Mouse (Mus musculus) CH12.LX (cell line): Measurements from ENCODE around the gene Zpbp2. TPM values are rescaled to one million over a fixed set of nuclear protein-coding genes. Genes with fewer than 3 reads are reported as not detected.
A peak's percentile ranks its signal among the peaks of the same experiment; 100 is the strongest.

Source experiments
- DNase-seq: peaks from one replicate; pipeline ENCODE4 v3.0.0-alpha.2; 2013; ENCODE audit errors: extremely low read depth
- H3K27ac ChIP-seq: 2 replicates; pipeline ENCODE4 v1.5.1; 2012; ENCODE audit warnings: low read depth, mild to moderate bottlenecking, control low read depth, moderate library complexity; ENCODE audit not compliant: insufficient read depth
- H3K27me3 ChIP-seq: replicated peaks from 2 replicates; pipeline ENCODE3; 2012; ENCODE audit warnings: inconsistent platforms
- H3K36me3 ChIP-seq, 2 experiments: replicated peaks in 1 of 2; 2 replicates each; pipeline versions ENCODE3 to v1.6.1; 2012; ENCODE audit warnings: inconsistent platforms in 1 of 2, low read length in 1 of 2, mild to moderate bottlenecking in 1 of 2, mixed read lengths in 1 of 2, moderate library complexity in 1 of 2; ENCODE audit not compliant: control insufficient read depth in 1 of 2, insufficient read depth in 1 of 2
- H3K4me1 ChIP-seq, 2 experiments: 2 replicates each; pipeline ENCODE4 v1.6.1; 2012; ENCODE audit warnings: inconsistent platforms in 1 of 2, moderate library complexity in 1 of 2; ENCODE audit not compliant: insufficient read depth in 2 of 2, control insufficient read depth in 1 of 2
- H3K4me2 ChIP-seq: 2 replicates; pipeline ENCODE4 v1.6.1; 2012; ENCODE audit warnings: low read depth, mild to moderate bottlenecking, control low read depth; ENCODE audit not compliant: poor library complexity, insufficient read depth, severe bottlenecking
- H3K4me3 ChIP-seq, 3 experiments: fragments of 150-350 bp in 1 of 3; sonication (generic) in 1 of 3; replicated peaks in 1 of 3; 2 replicates each; pipeline versions ENCODE3 to v1.5.1; 2011 to 2012; ENCODE audit warnings: low read depth in 2 of 3, low read length in 2 of 3, mild to moderate bottlenecking in 2 of 3, moderate library complexity in 2 of 3, control low read depth in 1 of 3, improper control_type of control experiment in 1 of 3, inconsistent platforms in 1 of 3, mixed read lengths in 1 of 3; ENCODE audit not compliant: poor library complexity in 1 of 3
- H3K79me2 ChIP-seq: replicated peaks from 2 replicates; pipeline ENCODE4 v1.6.1; 2012; ENCODE audit warnings: mild to moderate bottlenecking, moderate library complexity; ENCODE audit not compliant: control insufficient read depth, poor library complexity, insufficient read depth, severe bottlenecking; ENCODE audit errors: extremely low read depth
- H3K9ac ChIP-seq: 2 replicates; pipeline ENCODE4 v1.6.1; 2012; ENCODE audit warnings: low read depth, mild to moderate bottlenecking, control low read depth, moderate library complexity; ENCODE audit not compliant: insufficient read depth
- H3K9me3 ChIP-seq: replicated peaks from 2 replicates; pipeline ENCODE3; 2012; ENCODE audit warnings: low read length, inconsistent platforms, mixed read lengths
- CHD1 ChIP-seq: IDR thresholded peaks from 2 replicates; pipeline ENCODE4 v1.6.1; 2012; ENCODE audit warnings: low read depth, low read length, improper control_type of control experiment, inconsistent platforms
- CHD2 ChIP-seq: IDR thresholded peaks from 2 replicates; pipeline ENCODE4 v1.6.1; 2011; ENCODE audit warnings: low read length, improper control_type of control experiment
- CTCF ChIP-seq, 2 experiments: IDR thresholded peaks in 1 of 2; conservative IDR thresholded peaks in 1 of 2; 2 replicates each; pipeline ENCODE4 v1.5.1; 2011 to 2012; ENCODE audit warnings: low read depth in 2 of 2, low read length in 2 of 2, improper control_type of control experiment in 1 of 2, inconsistent platforms in 1 of 2, mild to moderate bottlenecking in 1 of 2, moderate library complexity in 1 of 2
- HCFC1 ChIP-seq: IDR thresholded peaks from 2 replicates; pipeline ENCODE4 v1.6.1; 2012; ENCODE audit warnings: low read depth, mild to moderate bottlenecking, inconsistent platforms, low read length, improper control_type of control experiment
- JUN ChIP-seq: IDR thresholded peaks from 2 replicates; pipeline ENCODE4 v1.6.1; 2011; ENCODE audit warnings: low read depth, mild to moderate bottlenecking, low read length, improper control_type of control experiment, moderate library complexity; ENCODE audit not compliant: insufficient read depth
- JUND ChIP-seq: conservative IDR thresholded peaks from 2 replicates; pipeline ENCODE4 v1.6.1; 2011; ENCODE audit warnings: low read depth, low read length, improper control_type of control experiment
- KAT2A ChIP-seq: IDR thresholded peaks from 2 replicates; pipeline ENCODE4 v1.6.1; 2012; ENCODE audit warnings: low read length, improper control_type of control experiment, inconsistent platforms; ENCODE audit not compliant: insufficient replicate concordance
- MAZ ChIP-seq: IDR thresholded peaks from 2 replicates; pipeline ENCODE4 v1.6.1; 2012; ENCODE audit warnings: low read depth, mild to moderate bottlenecking, inconsistent platforms, low read length, improper control_type of control experiment, moderate library complexity
- NELFE ChIP-seq: IDR thresholded peaks from 2 replicates; pipeline ENCODE4 v1.6.1; 2011; ENCODE audit warnings: low read depth, low read length, improper control_type of control experiment
- NRF1 ChIP-seq: IDR thresholded peaks from 2 replicates; pipeline ENCODE4 v1.6.1; 2014; ENCODE audit warnings: low read depth, mild to moderate bottlenecking, inconsistent platforms, low read length, improper control_type of control experiment, moderate library complexity
- POLR2AphosphoS2 ChIP-seq: IDR thresholded peaks from 2 replicates; pipeline ENCODE4 v1.6.1; 2011; ENCODE audit warnings: low read depth, low read length, improper control_type of control experiment
- SMC3 ChIP-seq: IDR thresholded peaks from 2 replicates; pipeline ENCODE4 v1.6.1; 2011; ENCODE audit warnings: low read depth, low read length, improper control_type of control experiment
- UBTF ChIP-seq: IDR thresholded peaks from 2 replicates; pipeline ENCODE4 v1.6.1; 2012; ENCODE audit warnings: low read depth, mild to moderate bottlenecking, inconsistent platforms, low read length, improper control_type of control experiment, moderate library complexity
- USF1 ChIP-seq: IDR thresholded peaks from 2 replicates; pipeline ENCODE4 v1.6.1; 2014; ENCODE audit warnings: low read depth, mild to moderate bottlenecking, inconsistent platforms, low read length, improper control_type of control experiment
- USF2 ChIP-seq: conservative IDR thresholded peaks from 2 replicates; pipeline ENCODE4 v1.6.1; 2011; ENCODE audit warnings: low read depth, low read length, improper control_type of control experiment
- ZC3H11A ChIP-seq: IDR thresholded peaks from 2 replicates; pipeline ENCODE4 v1.6.1; 2012; ENCODE audit warnings: low read depth, mild to moderate bottlenecking, inconsistent platforms, low read length, improper control_type of control experiment
- ZMIZ1 ChIP-seq: IDR thresholded peaks from 2 replicates; pipeline ENCODE4 v1.6.1; 2012; ENCODE audit warnings: low read depth, mild to moderate bottlenecking, inconsistent platforms, low read length, improper control_type of control experiment
- dilution Hi-C: fragments of 300-500 bp; cut with MboI; formaldehyde crosslinking; loops from 2 replicates; pipeline ENCODE4 v1.14.3; 2020; ENCODE audit warnings: low sequenced_read_pairs; ENCODE audit not compliant: extremely low pct_unique_long_range_greater_than_20kb, extremely low pct_ligation_motif_present
- in situ Hi-C: fragments of 300-500 bp; cut with MboI; formaldehyde crosslinking; loops from 3 replicates; pipeline ENCODE4 v1.14.3; 2019; ENCODE audit warnings: low sequenced_read_pairs, low pct_ligation_motif_present, low pct_unique_long_range_greater_than_20kb, mixed read lengths
- polyA plus RNA-seq: library from polyadenylated mRNA; unstranded; fragments of >175 nt; gene quantifications from 2 replicates; pipeline ENCODE4 v1.2.1, GENCODE M21; 2012; ENCODE audit warnings: low read depth; ENCODE audit not compliant: insufficient read length
- total RNA-seq, 2 experiments: library from RNA; depleted of rRNA; stranded (reverse); fragments of 300-350 nt in 1 of 2; fragments of >200 nt in 1 of 2; gene quantifications; 2 replicates each; pipeline ENCODE4 v1.2.3; 2012 to 2014

The Zpbp2 gene
- total and polyA plus RNA-seq, 3 experiments: 3.2 to 3.9 (median 3.7) TPM

- peak; percentile 6; the same call in 1 of the 2 replicates for TF ChIP-seq SMC3
- peak; percentile 81 for TF ChIP-seq CHD2
- peak; percentile 83; the same call in 1 of the 2 replicates for TF ChIP-seq JUN
- TF ChIP-seq ZC3H11A: no peak
- peak; percentile 93; the same call in 1 of the 2 replicates for TF ChIP-seq POLR2AphosphoS2
- TF ChIP-seq CTCF (conservative IDR thresholded peaks at IDR 0.05 in 1 of 2, IDR thresholded peaks at IDR 0.05 in 1 of 2; ENCODE audit: low read depth in 2 of 2, low read length in 2 of 2): no peak
- TF ChIP-seq USF2: 0 out of 2 replicates have a peak, but pooled peaks have one; percentile 8
- TF ChIP-seq USF1: peak; percentile 39
- peak; percentile 83; the same call in 1 of the 2 replicates for TF ChIP-seq UBTF
- peak; percentile 73; the same call in 1 of the 2 replicates for TF ChIP-seq NELFE
Measured at GRCm38 (mm10) chr11:98550311-98550974, 454 bp upstream of the Zpbp2 start (continued).

DNA sequence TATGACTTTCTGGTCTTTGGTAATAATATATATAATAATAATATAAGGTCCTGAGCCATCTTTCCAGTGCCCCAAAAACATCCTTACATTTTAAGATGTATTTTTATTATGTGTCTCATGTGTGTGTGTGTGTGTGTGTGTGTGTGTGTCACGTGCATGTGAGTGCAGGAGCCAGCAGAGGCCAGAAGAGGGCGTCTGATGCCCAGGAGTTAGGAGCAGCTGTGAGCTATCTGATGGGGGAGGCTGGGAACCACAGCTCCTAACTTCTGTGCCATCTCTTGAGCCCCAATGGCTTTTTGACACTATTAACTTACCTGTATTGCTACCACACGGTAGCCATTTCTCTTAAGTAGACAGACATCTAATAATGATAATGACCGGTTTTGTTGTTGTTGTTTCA lies 3.1 kb downstream of the Zpbp2 start:
- dilution Hi-C loops (no loop called here), in situ Hi-C loops (loop anchor here (5.0 kb wide), 2 partner anchors 33 to 78 kb away; partner anchors contain the start of gene Ormdl3)
- DNase-seq: no peak
- Histone ChIP-seq H3K27me3 (no peaks in the 10 kb centered on the region), H3K27ac (no peak overlapping the region), H3K4me2 (no peak overlapping the region), H3K4me3 (no peak overlapping the region), H3K79me2 (no peaks in the 10 kb centered on the region), H3K4me1 (peaks cover 2 to 28% of the 10 kb centered on the region in 2 experiments; a peak in 3 of 4 replicates), H3K36me3 (no peaks in the 10 kb centered on the region), H3K9ac (no peak overlapping the region), H3K9me3 (peaks cover 3% of the 10 kb centered on the region)
- no peak; the same call in 1 of the 2 replicates for TF ChIP-seq SMC3
- no peak for TF ChIP-seq CHD1
- no peak for TF ChIP-seq POLR2AphosphoS2
- TF ChIP-seq ZMIZ1: no peak
- TF ChIP-seq MAZ: no peak
- TF ChIP-seq KAT2A: no peak
- TF ChIP-seq NRF1: no peak
- no peak for TF ChIP-seq JUN
- TF ChIP-seq HCFC1: no peak
- no peak for TF ChIP-seq JUND
